Mouse (Mus musculus) liver, adult 2 months (tissue): ENCODE measurements around the gene Esrrb.

Experiments used
- CTCF ChIP-seq: fragments of 200-500 bp; IDR thresholded peaks from 2 replicates; pipeline ENCODE4 v1.5.1; 2011; ENCODE audit warnings: low read depth, low read length, control low read depth
- POLR2A ChIP-seq: fragments of 200-500 bp; IDR thresholded peaks from 2 replicates; pipeline ENCODE4 v1.6.1; 2011; ENCODE audit warnings: low read length, control low read depth; ENCODE audit not compliant: insufficient read depth; ENCODE audit errors: extremely low read depth

DNA sequence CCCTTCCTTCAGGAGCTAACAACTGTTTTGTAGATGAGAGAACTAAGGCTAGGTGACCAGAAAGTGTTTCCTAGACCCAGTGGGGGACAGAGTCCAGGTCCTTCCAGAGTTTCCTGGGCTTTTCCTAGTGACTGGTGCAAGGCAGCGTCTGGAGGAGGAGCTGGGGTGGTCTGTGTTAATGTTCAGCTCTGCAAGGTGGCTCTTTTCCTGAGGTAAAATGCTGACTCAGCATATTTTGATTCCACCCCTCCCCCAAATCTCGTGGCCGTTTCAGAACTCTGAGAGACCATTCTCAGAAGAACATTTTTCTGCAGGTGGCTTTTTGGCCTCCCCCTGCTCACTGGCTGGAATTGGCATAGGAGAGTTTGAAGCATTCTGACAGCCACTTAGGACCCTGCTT, 127.1 kb downstream of the Esrrb start:
- TF ChIP-seq POLR2A = no peak
- no peak for TF ChIP-seq CTCF
